Mouse (Mus musculus) megakaryocyte-erythroid progenitor cell, adult 5 weeks (primary cell): ENCODE data around the gene Rhbdf2. TPM values are rescaled to one million over a fixed set of nuclear protein-coding genes. Genes with fewer than 3 reads are reported as not detected.

Experiments used
- polyA plus RNA-seq: library from polyadenylated mRNA; stranded (reverse); fragments of >175 nt; gene quantifications from 2 replicates; pipeline ENCODE4 v1.2.3, GENCODE M21; 2012

The Rhbdf2 gene
- 25.8 and 32.5 TPM in 2 replicates for polyA plus RNA-seq

GRCm38 (mm10) chr11:116626299-116627071, at the start of gene Rhbdf2:
Rhbdf2 (minus strand) TSS chr11:116627019.

DNA sequence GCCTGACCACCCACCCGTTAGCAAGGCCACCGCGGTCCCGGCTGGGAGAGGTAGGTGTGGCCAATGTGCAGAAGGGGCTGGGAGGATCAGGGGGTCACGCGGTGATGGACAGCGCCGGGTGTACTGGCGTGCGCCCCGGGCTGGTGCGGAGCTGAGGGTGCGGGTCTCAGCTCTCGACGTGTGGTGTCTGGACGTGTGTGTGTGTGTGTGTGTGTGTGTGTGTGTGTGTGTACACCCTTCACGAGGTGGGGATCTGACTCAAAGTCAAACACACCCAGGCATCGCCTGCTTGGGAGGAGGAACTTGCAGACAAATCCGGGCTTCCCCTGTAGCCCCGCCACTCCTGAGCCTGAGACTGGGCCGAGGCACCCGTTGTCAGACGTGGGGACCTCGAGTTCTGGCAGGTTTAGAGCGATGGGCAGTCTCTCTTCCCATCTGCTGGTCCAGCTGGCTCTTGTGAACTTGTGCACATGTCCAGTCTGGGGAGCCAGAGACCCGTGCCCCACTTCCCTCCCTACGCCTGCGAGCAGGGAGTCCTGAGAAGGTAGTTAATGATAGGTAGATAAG, 27.5 kb upstream of the Rhbdf2 start, which contains the start of gene Cygb:
Gene Cygb, minus strand, starts transcription at position 59 of the 567 bp plus-strand sequence.

GRCm38 (mm10) chr11:116653234-116653633, 26.4 kb upstream of the Rhbdf2 start, which contains the start of gene Prcd:
Prcd (plus strand) TSS chr11:116653534.

GRCm38 (mm10) chr11:116586310-116586709, 40.5 kb downstream of the Rhbdf2 start, which contains the start of gene Aanat:
Aanat (plus strand) TSS chr11:116586432.

GRCm38 (mm10) chr11:116581376-116581814, 45.4 kb downstream of the Rhbdf2 start, which contains the start of gene Ube2o:
Ube2o (minus strand) TSS chr11:116581447.

Other genes with a start within 250 kb of the Rhbdf2 start
- gene Rnf157, start 214.0 kb downstream of the Rhbdf2 start, polyA plus RNA-seq: 9.0 and 10.1 TPM in 2 replicates
- 706 and 748 TPM in 2 replicates for gene Ubald2, start 192.9 kb downstream of the Rhbdf2 start, polyA plus RNA-seq
- not detected in 2 replicates for gene Qrich2, start 160.8 kb downstream of the Rhbdf2 start, polyA plus RNA-seq
- gene Prpsap1, start 132.8 kb downstream of the Rhbdf2 start, polyA plus RNA-seq: 73.0 and 78.3 TPM in 2 replicates
- 69.4 and 73.3 TPM in 2 replicates for gene Sphk1, start 96.1 kb downstream of the Rhbdf2 start, polyA plus RNA-seq
- 27.4 and 35.3 TPM in 2 replicates for gene Ube2o, start 45.6 kb downstream of the Rhbdf2 start, polyA plus RNA-seq
- gene Aanat, start 40.6 kb downstream of the Rhbdf2 start, polyA plus RNA-seq: not detected in 2 replicates
- gene Prcd, start 26.5 kb upstream of the Rhbdf2 start, polyA plus RNA-seq: not detected in 2 replicates
- gene Cygb, start 27.3 kb upstream of the Rhbdf2 start, polyA plus RNA-seq: 0.11 and 0.12 TPM in 2 replicates
- gene St6galnac1, start 148.5 kb upstream of the Rhbdf2 start, polyA plus RNA-seq: not detected in 2 replicates
- 1.9 and 3.2 TPM in 2 replicates for gene Mxra7, start 201.0 kb upstream of the Rhbdf2 start, polyA plus RNA-seq
- gene Mettl23, start 216.3 kb upstream of the Rhbdf2 start, polyA plus RNA-seq: 18.4 and 22.2 TPM in 2 replicates
- gene Jmjd6, start 216.4 kb upstream of the Rhbdf2 start, polyA plus RNA-seq: 65.2 and 71.5 TPM in 2 replicates
- gene Mfsd11, start 225.4 kb upstream of the Rhbdf2 start, polyA plus RNA-seq: 13.9 and 16.1 TPM in 2 replicates
- 1,376 and 1,382 TPM in 2 replicates for gene Srsf2, start 226.1 kb upstream of the Rhbdf2 start, polyA plus RNA-seq